Mouse (Mus musculus) E14TG2a.4 (cell line): ENCODE data around the gene Sept6.

Source experiments
- CTCF ChIP-seq: conservative IDR thresholded peaks from 2 replicates; pipeline ENCODE4 v1.5.1; 2014; ENCODE audit warnings: low read length
- NANOG ChIP-seq: IDR thresholded peaks from 2 replicates; pipeline ENCODE4 v1.6.1; 2014; ENCODE audit warnings: borderline replicate concordance, low read length, mixed read lengths

GRCm38 (mm10) chrX:36903115-36903768 is 88.4 kb downstream of the Sept6 start:
- TF ChIP-seq CTCF: no peak
- no peak for TF ChIP-seq NANOG
